Mouse (Mus musculus) olfactory bulb, adult 2 months (tissue): ENCODE measurements around the gene Flot1.

ENCODE experiments used
- CTCF ChIP-seq: fragments of 200-500 bp; IDR thresholded peaks from 2 replicates; pipeline ENCODE4 v1.5.1; 2012; ENCODE audit warnings: low read depth, mild to moderate bottlenecking, low read length, moderate library complexity; ENCODE audit not compliant: insufficient read depth
- POLR2A ChIP-seq: fragments of 200-500 bp; IDR thresholded peaks from 2 replicates; pipeline ENCODE4 v1.6.1; 2012; ENCODE audit warnings: mild to moderate bottlenecking, low read depth, low read length, moderate library complexity; ENCODE audit not compliant: insufficient read depth

DNA sequence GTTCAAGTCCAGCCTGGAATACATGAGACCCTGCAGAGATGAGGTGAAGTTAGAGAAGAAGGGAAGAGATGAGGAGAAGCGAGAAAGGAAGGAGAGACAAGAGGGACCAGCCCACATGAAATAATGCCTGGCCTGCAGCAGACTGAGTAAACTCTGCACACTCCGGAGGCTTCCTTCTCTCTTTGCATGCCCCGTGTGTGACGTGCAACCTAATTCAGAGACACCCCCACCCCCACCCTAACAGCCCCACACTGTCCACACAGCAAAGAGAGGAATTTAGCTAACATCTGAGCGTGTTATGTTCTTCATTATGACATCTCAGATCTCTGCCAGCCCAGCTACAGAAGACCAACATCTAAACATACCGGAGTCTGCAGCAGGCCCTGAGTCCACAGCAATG is 44.1 kb upstream of the Flot1 start:
- no peak for TF ChIP-seq CTCF
- TF ChIP-seq POLR2A = no peak
